Mouse (Mus musculus) fibroblast of lung, adult 2 months (primary cell): Measurements from ENCODE around the gene Abhd8.

Experiments used
- DNase-seq: peaks from one replicate; pipeline ENCODE4 v3.0.0-alpha.2; 2011; ENCODE audit warnings: low read depth

Abhd8 gene

GRCm38 (mm10) chr8:71477196-71477845 lies 13.9 kb upstream of the Abhd8 start:
- no peak for DNase-seq

GRCm38 (mm10) chr8:71476099-71476940 lies 12.9 kb upstream of the Abhd8 start:
- no peak for DNase-seq

- no peak for DNase-seq
Observed at GRCm38 (mm10) chr8:71475702-71476075, 12.2 kb upstream of the Abhd8 start.

GRCm38 (mm10) chr8:71474785-71475701 lies 11.6 kb upstream of the Abhd8 start:
- DNase-seq: no peak

GRCm38 (mm10) chr8:71474344-71474743 lies 10.9 kb upstream of the Abhd8 start:
- DNase-seq: no peak

GRCm38 (mm10) chr8:71472601-71473386 lies 9.3 kb upstream of the Abhd8 start:
- no peak for DNase-seq

GRCm38 (mm10) chr8:71471861-71472260 lies 8.4 kb upstream of the Abhd8 start:
- DNase-seq: no peak

- no peak for DNase-seq
Observed at GRCm38 (mm10) chr8:71470913-71471255, 7.4 kb upstream of the Abhd8 start.

- DNase-seq: no peak
Observed at GRCm38 (mm10) chr8:71470146-71470912, 6.9 kb upstream of the Abhd8 start.

- DNase-seq: no peak
Observed at GRCm38 (mm10) chr8:71469411-71469810, 6.0 kb upstream of the Abhd8 start.

GRCm38 (mm10) chr8:71468916-71469315 lies 5.5 kb upstream of the Abhd8 start, which contains the start of gene Dda1:
Gene Dda1, plus strand, starts transcription at chr8:71469199.
- peak; percentile 97 for DNase-seq

- DNase-seq: no peak
Observed at GRCm38 (mm10) chr8:71468001-71468400, 4.5 kb upstream of the Abhd8 start.

GRCm38 (mm10) chr8:71467201-71467600 lies 3.7 kb upstream of the Abhd8 start:
- DNase-seq: no peak

GRCm38 (mm10) chr8:71466198-71466597 lies 2.7 kb upstream of the Abhd8 start:
- no peak for DNase-seq

- DNase-seq: no peak
Observed at GRCm38 (mm10) chr8:71465733-71466132, 2.3 kb upstream of the Abhd8 start.

GRCm38 (mm10) chr8:71464513-71465500 lies 1.4 kb upstream of the Abhd8 start, which contains the start of gene Mrpl34:
Gene Mrpl34, plus strand, starts transcription at chr8:71464959.
- DNase-seq: peak; percentile 100

- DNase-seq: no peak
Observed at GRCm38 (mm10) chr8:71462786-71463185, 669 bp downstream of the Abhd8 start.

GRCm38 (mm10) chr8:71462191-71462590 lies 1.3 kb downstream of the Abhd8 start:
- no peak for DNase-seq

GRCm38 (mm10) chr8:71461152-71461840 lies 2.2 kb downstream of the Abhd8 start:
- no peak for DNase-seq
